Mouse (Mus musculus) macrophage (primary cell): Measurements from ENCODE around the gene Scyl1. TPM values are rescaled to one million over a fixed set of nuclear protein-coding genes. Genes with fewer than 3 reads are reported as not detected.

Experiments used
- H3K27ac ChIP-seq: fragments of 350-480 bp; formaldehyde crosslinking; 2 replicates; pipeline ENCODE4 v1.9.0; 2021
- H3K36me3 ChIP-seq: fragments of 350-480 bp; formaldehyde crosslinking; 2 replicates; pipeline ENCODE4 v1.9.0; 2021; ENCODE audit errors: inconsistent target
- H3K4me3 ChIP-seq: fragments of 350-480 bp; formaldehyde crosslinking; 2 replicates; pipeline ENCODE4 v1.9.0; 2021; ENCODE audit errors: inconsistent target
- H3K79me2 ChIP-seq: fragments of 350-480 bp; formaldehyde crosslinking; 2 replicates; pipeline ENCODE4 v1.9.0; 2021; ENCODE audit errors: inconsistent target
- WGBS: methylation state at CpG from one replicate; pipeline ENCODE4 v1.1.7; 2026; ENCODE audit warnings: inconsistent platforms; ENCODE audit not compliant: missing documents; 5-methylcytosine and 5-hydroxymethylcytosine counted together
- polyA plus RNA-seq: library from polyadenylated mRNA; stranded (reverse); fragments of 250-400 nt; gene quantifications from 3 replicates; pipeline ENCODE4 v1.2.4, GENCODE M21; 2018; ENCODE audit warnings: inconsistent platforms

Scyl1 gene
- polyA plus RNA-seq, 1 experiment from 2014 or later: 54.8 TPM

DNA sequence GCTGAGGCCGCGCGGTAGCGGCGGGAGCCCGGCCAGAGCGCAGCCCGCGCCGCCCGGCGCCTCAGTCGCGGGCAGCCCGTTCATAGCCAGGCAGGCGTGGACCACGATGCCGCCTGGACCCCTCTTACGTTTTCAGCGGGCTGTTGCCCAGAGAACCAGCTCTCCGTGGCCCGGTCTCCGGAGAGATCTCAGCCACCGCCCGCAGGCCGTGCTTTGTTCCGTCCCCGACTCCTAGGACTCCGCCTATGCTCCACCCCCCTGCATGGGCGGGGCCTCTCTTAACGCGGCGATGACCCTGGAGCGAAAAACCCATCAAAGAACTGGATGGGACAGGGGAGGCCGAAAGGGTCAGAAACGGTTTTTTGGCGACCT is 41.8 kb downstream of the Scyl1 start, which contains the start of gene Fam89b:
Fam89b (minus strand) TSS at position 210 of the 372 bp plus-strand sequence.
- WGBS: under 1% methylated on average over 37 of the region's 37 CpGs
- H3K79me2 ChIP-seq: peaks cover 52% of the 10 kb centered on the region

DNA sequence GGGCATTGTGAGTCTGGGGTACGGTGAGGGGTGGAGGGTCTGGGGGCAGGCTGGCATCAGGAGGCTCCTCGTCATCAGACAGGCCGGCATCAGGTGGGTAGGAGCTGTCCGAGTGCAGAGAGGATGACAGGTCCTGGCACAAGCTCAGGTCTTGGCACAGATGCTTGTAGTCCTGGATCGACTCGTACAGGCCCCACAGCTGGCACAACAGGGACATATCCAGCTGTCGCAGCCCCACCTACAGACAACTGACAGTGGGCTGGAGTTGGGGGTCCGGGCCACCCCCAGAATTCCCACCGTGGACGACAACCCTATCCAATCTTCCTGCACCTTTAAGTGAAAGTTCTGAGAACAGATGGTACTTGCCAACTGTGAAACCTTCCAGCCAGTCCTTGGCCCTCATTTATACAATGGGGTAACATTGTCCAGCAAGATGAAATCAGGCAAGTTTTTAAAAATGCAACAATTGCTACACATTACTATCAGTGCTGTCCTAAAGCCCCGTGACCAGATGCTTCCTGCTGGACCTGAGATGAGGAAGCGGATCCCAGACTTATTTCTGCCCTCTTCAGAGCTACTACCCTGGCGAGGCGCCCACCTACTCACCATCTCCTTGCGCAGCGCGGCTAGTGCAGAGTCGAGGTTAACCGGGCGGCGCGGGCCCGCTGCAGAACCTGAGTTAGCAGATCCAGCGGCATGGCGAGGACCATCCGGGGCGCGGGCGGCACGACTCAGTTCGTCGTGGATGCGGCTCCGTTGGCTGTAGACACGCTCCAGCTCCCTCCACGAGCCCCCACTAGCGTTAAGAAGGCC is 42.4 kb downstream of the Scyl1 start:
- Histone ChIP-seq H3K36me3 (no peaks in the 10 kb centered on the region), H3K4me3 (peak overlapping the region; percentile 96), H3K79me2 (peaks cover 58% of the 10 kb centered on the region), H3K27ac (peak overlapping the region; percentile 100)
- WGBS: 14% methylated on average over 31 of the region's 37 CpGs

More for the DNA sequence above, 41.8 kb downstream of the Scyl1 start, which contains the start of gene Fam89b:
- Histone ChIP-seq H3K36me3 (no peaks in the 10 kb centered on the region), H3K4me3 (peak within 1 kb of the TSS; percentile 96), H3K27ac (peak within 1 kb of the TSS; percentile 100)

DNA sequence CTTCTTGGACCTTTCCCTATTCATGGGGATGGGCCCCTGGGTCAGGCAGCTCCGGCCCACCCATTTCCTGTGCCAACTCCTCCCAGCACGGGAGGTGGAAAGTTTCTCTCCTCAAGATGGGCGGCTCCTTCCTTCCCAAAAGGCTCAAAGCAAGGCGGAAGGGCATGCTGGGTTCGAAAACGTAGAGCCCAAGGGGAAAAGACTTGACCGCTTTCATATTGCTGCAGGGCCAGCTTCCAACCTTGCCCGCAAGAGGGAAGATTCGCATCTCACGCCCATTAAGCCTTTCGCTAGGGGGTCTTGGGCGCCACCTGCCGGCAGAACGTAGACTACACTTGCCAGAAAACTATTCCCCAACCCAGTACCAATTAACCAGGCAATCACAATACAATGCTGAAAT is 43.5 kb downstream of the Scyl1 start:
- Histone ChIP-seq H3K27ac (peak overlapping the region; percentile 100), H3K79me2 (peaks cover 70% of the 10 kb centered on the region), H3K4me3 (peak overlapping the region; percentile 96), H3K36me3 (no peaks in the 10 kb centered on the region)
- 0% methylated on average over 13 of the region's 14 CpGs for WGBS

DNA sequence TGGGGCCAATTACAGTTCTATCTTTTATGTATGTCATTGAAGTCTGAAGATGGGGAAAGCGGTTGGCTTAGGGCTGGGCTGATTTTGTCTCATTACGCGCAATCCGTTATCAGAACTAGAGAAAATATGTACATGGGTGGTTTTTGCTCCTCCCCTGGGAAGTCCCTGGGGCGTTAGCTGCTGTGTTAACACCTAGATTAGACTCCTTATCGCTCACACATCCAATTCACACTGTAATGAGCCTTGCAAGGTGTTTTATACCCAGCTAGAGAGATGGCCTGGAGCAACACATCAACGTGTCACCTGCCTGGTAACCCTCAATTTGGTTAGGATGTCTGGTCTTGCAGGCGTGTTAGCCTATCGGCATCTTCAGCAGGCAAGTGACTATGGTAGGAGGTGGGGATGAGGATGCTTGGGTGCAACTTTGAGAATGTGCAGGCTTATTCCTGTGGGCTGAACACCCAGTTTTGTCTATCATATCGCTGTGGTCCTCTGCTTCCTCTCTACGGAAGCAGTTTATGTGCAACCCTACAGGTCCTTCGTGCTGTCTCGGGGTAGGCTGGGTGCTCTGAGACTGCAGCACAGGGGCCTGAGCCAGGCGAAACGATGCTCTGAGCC is 44.1 kb downstream of the Scyl1 start:
- Histone ChIP-seq H3K79me2 (peaks cover 76% of the 10 kb centered on the region), H3K27ac (peak overlapping the region; percentile 100), H3K36me3 (peaks cover 6% of the 10 kb centered on the region; the same call in 1 of the 2 replicates), H3K4me3 (peak overlapping the region; percentile 96)
- 31% methylated on average over 15 of the region's 15 CpGs for WGBS

DNA sequence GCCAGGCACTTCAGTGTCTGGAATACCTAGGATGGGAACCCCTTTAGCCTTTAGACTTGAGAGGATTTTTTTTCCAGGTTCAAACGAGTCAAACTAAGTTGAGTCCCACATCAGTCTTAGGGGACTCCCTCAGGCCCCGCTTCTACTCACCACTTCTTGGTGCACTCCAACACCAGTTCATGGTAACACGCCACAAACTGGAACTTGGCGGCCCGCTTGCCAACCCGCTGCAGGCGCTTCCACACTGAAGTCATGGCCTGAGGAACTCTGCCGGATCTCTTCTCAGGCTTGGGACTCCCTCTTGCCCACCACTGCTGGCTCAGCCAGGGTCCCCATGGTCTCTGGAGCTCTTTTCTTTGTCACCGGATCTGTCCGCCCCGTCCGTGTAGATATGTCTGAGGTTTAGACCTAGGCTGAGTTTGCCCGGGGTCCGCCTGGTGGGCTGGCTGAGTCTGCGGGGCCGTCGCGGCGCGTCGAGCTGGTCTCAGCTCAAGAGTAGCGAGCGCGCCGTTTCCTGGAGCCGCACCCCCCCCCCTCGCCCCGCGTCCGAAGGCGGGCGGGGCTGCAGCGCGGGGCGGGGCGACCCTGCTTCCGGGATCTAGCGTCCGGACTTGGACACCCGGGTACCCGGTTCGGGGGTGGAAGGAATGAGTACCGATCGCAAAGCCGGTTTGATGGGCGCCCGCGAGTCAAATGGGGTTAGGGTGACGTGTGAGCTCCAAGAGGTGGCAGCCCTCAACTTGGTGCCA is 45.3 kb downstream of the Scyl1 start, which contains the start of gene Ehbp1l1:
Ehbp1l1 (minus strand) TSS at position 551 of the 749 bp plus-strand sequence.
- peaks cover 17% of the 10 kb centered on the region for H3K36me3 ChIP-seq
- H3K27ac ChIP-seq: peak within 1 kb of the TSS; percentile 100
- H3K79me2 ChIP-seq: peaks cover 82% of the 10 kb centered on the region
- under 1% methylated on average over 49 of the region's 49 CpGs for WGBS
- H3K4me3 ChIP-seq: peak within 1 kb of the TSS; percentile 96

DNA sequence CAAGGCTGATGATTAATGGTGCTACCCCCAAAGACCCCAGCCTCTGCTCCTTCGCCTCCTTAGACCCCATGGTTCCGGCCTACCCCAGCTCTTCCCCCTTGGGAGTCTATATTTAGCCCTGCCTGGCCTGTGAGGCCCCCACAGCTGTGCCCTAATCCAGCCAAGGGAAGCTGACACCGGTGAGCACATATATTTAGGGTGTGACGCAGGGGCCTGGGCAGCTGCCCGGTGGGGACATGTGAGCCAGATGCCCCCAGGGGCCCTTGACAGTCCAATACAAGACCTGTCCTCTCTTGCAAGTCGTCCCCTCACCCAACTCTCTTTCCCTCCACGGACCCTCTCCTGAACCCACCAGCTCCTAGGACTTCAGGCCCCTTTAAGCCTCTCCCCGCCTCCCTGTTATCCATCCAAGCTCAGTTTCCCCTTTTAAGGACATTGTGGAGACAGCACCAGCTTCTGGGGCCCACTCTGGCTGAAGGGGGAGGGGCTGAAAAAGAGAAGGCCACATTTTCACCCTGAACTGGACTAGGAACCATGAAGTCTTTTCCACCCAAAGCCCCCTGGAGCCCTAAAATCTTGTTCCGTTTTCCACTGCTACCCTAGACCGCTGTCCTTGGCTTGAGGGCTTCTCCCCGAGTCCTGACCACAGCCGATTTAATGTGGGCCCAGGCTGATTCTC is 46.1 kb downstream of the Scyl1 start:
- 3% methylated on average over 12 of the region's 12 CpGs for WGBS
- Histone ChIP-seq H3K27ac (peak overlapping the region; percentile 100), H3K36me3 (peaks cover 25% of the 10 kb centered on the region)

DNA sequence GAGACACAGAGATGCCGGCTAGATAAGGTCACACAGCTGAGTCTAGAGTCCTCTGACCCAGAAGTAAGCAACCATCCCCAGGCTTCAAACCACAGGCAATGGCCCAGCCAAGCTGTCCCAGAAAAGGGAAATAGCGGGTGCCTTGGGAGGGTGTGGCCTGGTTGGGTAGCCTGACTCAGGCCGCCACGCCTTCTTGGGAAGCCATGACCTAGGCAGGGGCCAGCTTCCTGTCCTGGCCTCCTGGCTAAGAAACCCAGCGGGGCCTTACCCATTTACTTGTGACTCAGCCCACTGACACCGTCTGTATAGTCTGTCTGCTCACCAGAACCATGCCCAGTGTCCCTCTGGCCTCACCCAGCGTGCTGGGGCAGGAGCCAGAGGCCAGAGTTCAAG is 46.7 kb downstream of the Scyl1 start:
- peaks cover 87% of the 10 kb centered on the region for H3K79me2 ChIP-seq
- WGBS: 3% methylated on average over 7 of the region's 7 CpGs
- peak overlapping the region; percentile 96 for H3K4me3 ChIP-seq
- peaks cover 31% of the 10 kb centered on the region for H3K36me3 ChIP-seq
- peak overlapping the region; percentile 100 for H3K27ac ChIP-seq

More for the DNA sequence above, 46.1 kb downstream of the Scyl1 start:
- Histone ChIP-seq H3K4me3 (peak overlapping the region; percentile 96), H3K79me2 (peaks cover 82% of the 10 kb centered on the region)

DNA sequence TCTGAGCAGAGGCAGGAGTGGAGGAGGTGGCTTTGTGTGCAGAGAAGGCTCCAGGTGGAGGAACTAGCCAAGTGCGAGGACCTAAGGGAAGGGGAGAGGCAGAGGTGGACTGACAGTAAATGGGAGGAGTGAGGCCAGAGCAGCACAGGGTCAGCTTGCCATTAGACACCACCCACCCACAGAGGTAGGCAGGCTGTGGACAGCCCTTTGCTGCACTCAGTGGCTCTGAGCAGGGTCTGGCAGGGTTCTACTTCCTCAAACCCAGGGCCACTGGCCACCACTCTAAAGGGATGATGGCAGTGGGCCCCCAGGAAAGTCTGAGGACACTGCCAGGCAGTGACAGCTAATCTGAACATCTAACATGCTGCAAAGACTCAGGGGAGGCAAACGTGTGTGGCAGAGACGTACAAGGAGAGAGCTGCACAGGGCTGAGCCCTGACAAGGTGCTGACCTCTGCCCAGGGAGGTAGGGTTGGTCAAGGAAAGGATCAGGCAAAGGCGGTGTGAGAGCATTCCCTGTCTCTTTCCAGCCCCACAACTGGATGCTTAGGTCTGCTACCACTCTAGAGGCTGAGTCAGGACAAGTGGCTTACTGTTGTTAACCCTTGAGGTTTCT is 47.2 kb downstream of the Scyl1 start:
- Histone ChIP-seq H3K4me3 (peak overlapping the region; percentile 96), H3K79me2 (peaks cover 89% of the 10 kb centered on the region), H3K27ac (peak overlapping the region; percentile 100), H3K36me3 (peaks cover 36% of the 10 kb centered on the region)
- WGBS: 3% methylated on average over 4 of the region's 4 CpGs

DNA sequence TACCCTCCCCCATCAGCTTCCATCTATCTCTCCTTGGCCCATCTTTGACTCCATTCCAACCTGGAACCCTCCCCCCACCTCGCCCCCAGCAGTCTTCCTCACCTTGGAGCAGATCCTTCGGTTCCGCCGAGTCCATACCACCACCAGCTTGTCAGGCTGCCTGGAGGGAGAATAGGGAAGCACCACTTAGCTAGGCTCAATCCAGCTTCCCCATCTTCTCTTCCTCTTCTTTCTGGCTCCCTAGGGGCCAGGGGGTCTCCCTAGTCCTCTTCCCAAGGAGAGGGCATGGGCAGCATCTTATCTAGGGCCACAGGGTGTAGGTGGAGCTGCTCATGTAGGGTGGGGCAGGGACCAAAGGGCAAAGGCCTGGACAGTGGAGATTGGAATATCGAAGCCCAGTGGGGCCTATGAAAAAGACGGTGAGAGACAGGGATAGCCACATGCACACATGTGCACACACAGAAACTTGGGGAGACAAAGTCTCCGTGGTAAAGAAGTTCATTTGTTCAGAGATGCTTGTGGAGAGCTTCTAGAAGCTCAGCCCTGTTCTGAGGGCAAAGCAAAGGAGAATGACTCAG is 48.3 kb downstream of the Scyl1 start:
- Histone ChIP-seq H3K79me2 (peaks cover 89% of the 10 kb centered on the region), H3K36me3 (peaks cover 48% of the 10 kb centered on the region), H3K4me3 (no peak overlapping the region), H3K27ac (peak overlapping the region; percentile 100)
- WGBS: 76% methylated on average over 4 of the region's 7 CpGs

DNA sequence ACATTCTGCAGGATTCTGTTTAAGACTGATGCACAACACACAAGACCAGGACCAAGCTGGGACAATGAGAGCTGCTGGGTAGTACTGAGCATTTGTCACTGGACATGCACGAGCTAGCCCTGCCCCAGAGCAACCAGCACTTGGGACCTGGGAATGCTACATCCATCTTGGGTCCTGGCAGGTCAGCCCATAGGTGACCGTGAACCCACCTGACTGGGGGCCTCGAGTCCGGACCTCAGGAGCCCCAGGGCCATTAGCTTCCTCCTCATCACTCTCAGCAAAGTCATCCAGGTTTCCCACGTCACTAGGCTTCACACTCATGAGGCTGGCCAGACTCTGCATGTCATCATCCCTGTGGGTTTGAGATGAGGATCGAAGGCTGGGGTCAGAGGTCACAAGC is 50.0 kb downstream of the Scyl1 start:
- H3K4me3 ChIP-seq: no peak overlapping the region
- H3K36me3 ChIP-seq: peaks cover 65% of the 10 kb centered on the region
- H3K79me2 ChIP-seq: peaks cover 95% of the 10 kb centered on the region
- whole genome bisulfite sequencing: 90% methylated on average over 6 of the region's 6 CpGs
- H3K27ac ChIP-seq: no peak overlapping the region

DNA sequence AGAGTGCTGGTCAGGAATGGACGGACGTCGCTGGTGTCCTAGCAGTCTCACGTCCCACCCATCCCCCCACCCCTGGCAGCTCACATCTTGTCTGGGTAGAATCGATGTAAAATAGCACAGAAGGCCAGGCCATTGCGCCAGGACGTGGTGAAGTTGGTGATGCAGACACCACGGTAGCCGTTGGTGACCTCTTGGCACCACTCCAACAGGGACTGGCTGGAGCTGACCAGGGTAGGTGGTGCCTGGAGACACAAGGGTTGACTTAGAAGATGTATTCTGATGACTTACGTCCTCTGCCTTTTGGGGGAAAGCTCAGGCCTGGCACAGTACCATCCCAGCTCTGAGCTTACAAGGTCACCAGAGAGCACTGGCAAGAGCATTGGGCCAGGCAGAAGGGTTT is 54.3 kb downstream of the Scyl1 start:
- Histone ChIP-seq H3K4me3 (no peak overlapping the region), H3K79me2 (peaks cover 90% of the 10 kb centered on the region), H3K27ac (no peak overlapping the region), H3K36me3 (peaks cover 64% of the 10 kb centered on the region)
- whole genome bisulfite sequencing: 84% methylated on average over 10 of the region's 10 CpGs

DNA sequence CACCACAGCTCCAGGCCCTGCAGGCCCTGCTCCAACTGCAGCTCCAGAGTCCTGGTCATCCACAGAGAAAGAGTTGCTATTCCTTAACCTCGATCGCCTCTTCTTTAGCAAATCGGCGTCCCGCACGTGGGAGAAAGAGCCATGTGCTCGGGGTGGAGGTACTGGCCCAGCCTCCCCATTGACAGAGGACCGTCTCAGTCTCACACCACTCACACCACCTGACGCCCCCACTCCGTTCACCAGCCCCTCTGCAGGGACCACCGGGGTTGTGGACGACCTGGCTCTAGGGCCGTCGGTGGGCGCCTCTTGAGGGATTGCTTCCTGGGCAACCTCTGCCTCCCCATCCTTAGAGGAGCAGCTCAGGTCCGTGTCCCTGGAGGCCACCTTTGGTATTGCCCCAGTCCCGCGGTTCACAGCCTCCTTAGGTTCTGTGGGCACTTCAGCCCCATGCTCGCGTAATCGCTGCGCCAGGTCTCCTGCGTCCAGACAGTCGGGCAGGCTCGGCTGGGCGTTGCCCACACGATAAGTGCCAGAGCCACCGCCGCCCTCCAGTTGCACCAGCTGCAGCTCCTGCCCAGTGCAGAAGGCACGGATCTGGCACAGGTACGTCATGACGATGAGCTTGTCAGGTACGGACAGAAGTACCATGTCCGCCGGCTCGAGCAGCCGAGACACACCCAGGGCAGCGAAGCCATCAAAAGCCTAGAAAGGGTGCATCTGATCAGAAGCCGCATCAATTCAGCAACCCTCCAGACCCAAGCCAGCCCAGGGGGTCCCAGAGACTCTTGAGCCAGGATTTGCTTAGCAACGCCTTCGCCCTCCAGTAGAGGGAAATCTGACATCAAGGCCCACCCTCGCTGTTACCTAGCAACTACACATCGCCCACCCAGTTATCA is 55.2 kb downstream of the Scyl1 start:
- no peak overlapping the region for H3K27ac ChIP-seq

DNA sequence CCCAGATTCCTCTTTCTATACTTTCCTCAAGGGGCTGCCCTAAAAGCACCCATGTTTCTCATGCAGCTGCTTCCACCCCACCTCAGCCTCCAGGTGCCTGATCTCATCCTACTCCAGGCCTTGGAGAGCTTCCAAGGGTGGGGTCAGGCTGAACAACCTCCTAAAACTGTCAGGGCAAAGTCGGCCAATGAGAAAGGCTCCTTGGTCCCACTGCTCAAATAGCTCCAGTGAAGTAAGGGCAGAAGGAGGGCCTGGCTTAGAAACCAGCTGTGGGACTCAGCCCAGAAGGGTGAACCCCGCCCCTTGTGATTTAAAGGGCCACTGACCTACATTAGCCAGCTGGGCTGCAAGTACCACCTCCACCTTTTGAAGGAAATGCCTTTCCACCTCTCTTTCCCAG is 57.5 kb downstream of the Scyl1 start:
- Histone ChIP-seq H3K27ac (peak overlapping the region; percentile 75), H3K36me3 (peaks cover 52% of the 10 kb centered on the region), H3K79me2 (peaks cover 76% of the 10 kb centered on the region), H3K4me3 (no peak overlapping the region)
- WGBS: 33% methylated on average over 2 of the region's 2 CpGs

More for the DNA sequence above, 55.2 kb downstream of the Scyl1 start:
- Histone ChIP-seq H3K36me3 (peaks cover 55% of the 10 kb centered on the region), H3K4me3 (no peak overlapping the region), H3K79me2 (peaks cover 87% of the 10 kb centered on the region)
- WGBS: 92% methylated on average over 30 of the region's 43 CpGs
